13 mouse cellular contexts compared by ENCODE assay signal in the genomic region with DNA sequence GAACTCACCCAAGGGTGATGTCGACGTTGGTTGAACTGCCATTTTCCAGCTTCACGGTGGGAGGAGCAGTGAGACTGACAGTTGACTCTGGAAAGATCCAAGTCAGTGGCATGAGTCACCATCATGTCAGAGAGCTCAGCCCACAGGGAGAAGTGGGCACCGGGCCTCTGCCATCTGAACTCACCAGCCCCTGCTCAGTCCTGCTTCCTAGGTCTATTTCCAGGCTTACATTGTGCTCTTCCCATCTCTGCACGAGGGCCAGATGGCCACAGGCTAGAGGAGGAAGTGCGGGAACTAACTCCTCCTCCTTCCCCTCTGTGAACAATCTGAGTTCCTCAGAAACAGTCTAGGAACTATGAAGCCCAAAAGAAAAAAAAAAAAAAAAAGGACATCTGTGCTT. TPM values are rescaled to one million over a fixed set of nuclear protein-coding genes. Genes with fewer than 3 reads are reported as not detected.
DNase-seq lines count a peak whose midpoint lies in the region; ATAC-seq and TF ChIP-seq lines count a peak whose summit lies in the region.
"Had no signal": no experiment of that assay in that cellular context is flagged by ENCODE, and none has a peak within 500 bp of the region (broad histone marks: within the 10 kb centered on the region; RNA-seq: fewer than 3 reads in every experiment).

No protein-coding gene starts in this region.

- no peaks in the 10 kb centered on the region for H3K27me3 ChIP-seq in myocyte (ENCODE audit: control insufficient read depth, insufficient read depth, insufficient read length)
- H3K27me3 ChIP-seq in intestine, embryonic 16.5 days (replicated peaks; ENCODE audit: control insufficient read depth, insufficient read depth, low read length) = no peaks in the 10 kb centered on the region
- H3K27me3 ChIP-seq: liver, embryonic 15.5 days had no signal

- TF ChIP-seq POLR2A in myocyte (IDR thresholded peaks at IDR 0.05; ENCODE audit: insufficient read length, low read depth) = no peak

- no peak overlapping the region for H3K4me3 ChIP-seq in myocyte
- no peak overlapping the region for H3K4me3 ChIP-seq in intestine, embryonic 16.5 days (ENCODE audit: low read length)
- H3K4me3 ChIP-seq: heart, embryonic 10.5 days; hindbrain, embryonic 10.5 days; liver, embryonic 15.5 days had no signal

- H3ac ChIP-seq in myocyte (ENCODE audit: control insufficient read depth, insufficient read length) = no peak overlapping the region

- peaks cover 9% of the 10 kb centered on the region for H3K36me3 ChIP-seq in myocyte (ENCODE audit: control insufficient read depth, insufficient read depth)
- H3K36me3 ChIP-seq in intestine, embryonic 16.5 days (ENCODE audit: control insufficient read depth, insufficient read depth, low read length) = no peaks in the 10 kb centered on the region

- H3K9ac ChIP-seq in intestine, embryonic 16.5 days (ENCODE audit: low read depth, low read length) = no peak overlapping the region
- H3K9ac ChIP-seq: liver, embryonic 15.5 days had no signal

- H3K9me3 ChIP-seq in intestine, embryonic 16.5 days (ENCODE audit: control insufficient read depth, low read length) = no peaks in the 10 kb centered on the region
- H3K9me3 ChIP-seq: heart, embryonic 10.5 days; hindbrain, embryonic 10.5 days; liver, embryonic 15.5 days had no signal

- WGBS in intestine, embryonic 16.5 days = 73% methylated on average over 6 of the region's 6 CpGs

- no peaks in the 10 kb centered on the region for H3K79me2 ChIP-seq in myocyte (ENCODE audit: control insufficient read depth, insufficient read depth)

- DNase-seq in layer of hippocampus, adult 9-11 months = peak; percentile 52
- no peak for DNase-seq in layer of hippocampus, adult 9-10 months (ENCODE audit: low spot score)
- DNase-seq in adipocyte (ENCODE audit: low spot score) = peak; percentile 44
- peak; percentile 84 for DNase-seq in cerebellum, adult 9-11 months
- DNase-seq in left cerebral cortex, adult 9 months (ENCODE audit: low spot score in 2 of 2) = no peak
- DNase-seq: kidney, postnatal 36 days; thymus, postnatal 36 days had no signal

- H3K4me1 ChIP-seq in intestine, embryonic 16.5 days (ENCODE audit: control insufficient read depth, insufficient read depth, low read length) = peaks cover 3% of the 10 kb centered on the region; the same call in 1 of the 2 replicates

- H3K4me2 ChIP-seq in myocyte (ENCODE audit: low read depth) = peak overlapping the region; percentile 42
- no peak overlapping the region for H3K4me2 ChIP-seq in intestine, embryonic 16.5 days (ENCODE audit: low read depth, low read length)
- H3K4me2 ChIP-seq: liver, embryonic 15.5 days had no signal

- no peak for ATAC-seq in intestine, embryonic 16.5 days
- ATAC-seq: intestine, postnatal 0 days had no signal

- H3K27ac ChIP-seq in intestine, embryonic 16.5 days (ENCODE audit: low read length) = no peak overlapping the region
- H3K27ac ChIP-seq: heart, embryonic 10.5 days; hindbrain, embryonic 10.5 days; liver, embryonic 15.5 days had no signal

TF ChIP-seq in myocyte, 11 proteins besides CTCF, POLR2A, EP300 and RAD21:
- TF ChIP-seq MAX (IDR thresholded peaks at IDR 0.05; ENCODE audit: low read depth) (no peak), TCF12 (IDR thresholded peaks at IDR 0.05; ENCODE audit: insufficient read depth, poor library complexity, severe bottlenecking) (no peak), E2F4 (IDR thresholded peaks at IDR 0.05; ENCODE audit: insufficient read depth) (no peak), MYOG (IDR thresholded peaks at IDR 0.05; ENCODE audit: control insufficient read depth in 1 of 3, insufficient read depth in 1 of 3, insufficient read length in 2 of 3, low read depth in 2 of 3) (no peak), USF1 (IDR thresholded peaks at IDR 0.05; ENCODE audit: low read depth) (no peak), REST (IDR thresholded peaks at IDR 0.05; ENCODE audit: insufficient read depth, insufficient read length) (no peak), CEBPB (IDR thresholded peaks at IDR 0.05; ENCODE audit: insufficient read depth, poor library complexity, severe bottlenecking) (no peak), TCF3 (IDR thresholded peaks at IDR 0.05; ENCODE audit: insufficient read length, low read depth) (no peak), MYOD1 (IDR thresholded peaks at IDR 0.05; ENCODE audit: control insufficient read depth in 1 of 3, insufficient read length in 2 of 3, low read depth in 2 of 3) (no peak), POLR2AphosphoS2 (IDR thresholded peaks at IDR 0.05; ENCODE audit: insufficient read length, low read depth) (no peak), SRF (IDR thresholded peaks at IDR 0.05; ENCODE audit: control insufficient read depth, insufficient read length, low read depth) (no peak)

RNA-seq across cellular contexts. Expression of a gene that starts 5.8 kb away (rescaled TPM):
- polyA plus RNA-seq in myocyte (2012; fragmentation: generic; extraction: Trizol) = 11.6 TPM
- 36.0 and 40.9 TPM in 2 replicates for polyA plus RNA-seq in intestine, embryonic 16.5 days (2015; fragmentation: Nextera tagmentation; extraction: Ambion mirVana)

RNA-seq across cellular contexts. Expression of a gene that starts 6.2 kb away (rescaled TPM):
- 1.3 TPM for polyA plus RNA-seq in myocyte (2012; fragmentation: generic; extraction: Trizol)
- polyA plus RNA-seq in intestine, embryonic 16.5 days (2015; fragmentation: Nextera tagmentation; extraction: Ambion mirVana) = 11.9 and 19.2 TPM in 2 replicates

RNA-seq across cellular contexts. Expression of a gene that starts 16.2 kb away (rescaled TPM):
- 85.2 TPM for polyA plus RNA-seq in myocyte (2012; fragmentation: generic; extraction: Trizol)
- 231 and 236 TPM in 2 replicates for polyA plus RNA-seq in intestine, embryonic 16.5 days (2015; fragmentation: Nextera tagmentation; extraction: Ambion mirVana)

RNA-seq across cellular contexts. Expression of a gene that starts 16.2 kb away (rescaled TPM):
- 68.2 TPM for polyA plus RNA-seq in myocyte (2012; fragmentation: generic; extraction: Trizol)
- polyA plus RNA-seq in intestine, embryonic 16.5 days (2015; fragmentation: Nextera tagmentation; extraction: Ambion mirVana) = 116 and 121 TPM in 2 replicates

RNA-seq across cellular contexts. Expression of a gene that starts 32.8 kb away (rescaled TPM):
- 3.5 TPM for polyA plus RNA-seq in myocyte (2012; fragmentation: generic; extraction: Trizol)
- 0.12 TPM in 1 of 2 replicates, not detected in the other for polyA plus RNA-seq in intestine, embryonic 16.5 days (2015; fragmentation: Nextera tagmentation; extraction: Ambion mirVana)

Comparison
In these comparisons a context has a peak if more than half of its experiments do, and no peak if none do; other contexts are left out.
1. DNase-seq: peak in layer of hippocampus, adult 9-11 months (single experiment), adipocyte (single experiment) and cerebellum, adult 9-11 months (single experiment); none in layer of hippocampus, adult 9-10 months (single experiment) and left cerebral cortex, adult 9 months (0 of 2).